Mouse (Mus musculus): Measurements from ENCODE around the gene Gm28041. TPM values are rescaled to one million over a fixed set of nuclear protein-coding genes. Genes with fewer than 3 reads are reported as not detected.

Gene Gm28041
- total RNA-seq, 2 experiments from 2014 or later: 0.64 TPM; not detected in 1

Other genes with a start within 250 kb of the Gm28041 start
- gene Rsl1, start 202.6 kb downstream of the Gm28041 start, total RNA-seq (2021): 1 to 10 TPM; 5.2 to 5.5 TPM
- 1 to 10 TPM; 2.8 TPM for gene Zfp455, start 181.2 kb downstream of the Gm28041 start, total RNA-seq (2021)
- gene Zfp458, start 97.3 kb downstream of the Gm28041 start, total RNA-seq (2021): 10 to 100 TPM; 18.4 to 20.1 TPM
- 1 to 10 TPM; 5.4 to 6.3 TPM for gene Zfp457, start 69.2 kb downstream of the Gm28041 start, total RNA-seq (2021)
- gene Zfp595, start 43.2 kb downstream of the Gm28041 start, total RNA-seq (2021): 1 to 10 TPM; 3.0 to 3.2 TPM
- gene Gm28044, start 15.2 kb downstream of the Gm28041 start, total RNA-seq (2021): not detected
- gene Zfp953, start 15.1 kb downstream of the Gm28041 start, total RNA-seq (2021): 1 to 10 TPM in 1 of 2 experiments, under 1 TPM in 1; 0.90 to 1.0 TPM
- 1 to 10 TPM in 1 of 2 experiments, under 1 TPM in 1; 0.60 to 1.0 TPM for gene Zfp456, start 77 bp upstream of the Gm28041 start, total RNA-seq (2021)
- gene Zfp429, start 24.1 kb upstream of the Gm28041 start, total RNA-seq (2021): 1 to 10 TPM; 1.1 to 2.1 TPM
- gene Zfp459, start 45.7 kb upstream of the Gm28041 start, total RNA-seq (2021): 1 to 10 TPM; 1.8 to 2.1 TPM
- 10 to 100 TPM; 11.5 to 11.7 TPM for gene Zfp874a, start 75.9 kb upstream of the Gm28041 start, total RNA-seq (2021)
- gene Zfp874b, start 108.5 kb upstream of the Gm28041 start, total RNA-seq (2021): 10 to 100 TPM; 13.1 to 16.3 TPM
- 1 to 10 TPM; 8.2 to 8.8 TPM for gene Zfp58, start 124.8 kb upstream of the Gm28041 start, total RNA-seq (2021)
- gene Gm26965, start 150.4 kb upstream of the Gm28041 start, total RNA-seq (2021): not detected
- gene Zfp87, start 150.4 kb upstream of the Gm28041 start, total RNA-seq (2021): 10 to 100 TPM; 22.3 to 23.4 TPM
- 1 to 10 TPM; 8.8 TPM for gene Zfp748, start 178.1 kb upstream of the Gm28041 start, total RNA-seq (2021)
- 1 to 10 TPM; 7.7 to 8.8 TPM for gene Zfp729b, start 234.0 kb upstream of the Gm28041 start, total RNA-seq (2021)